Mouse (Mus musculus): ENCODE data around the gene Slc35e1.

- TF ChIP-seq KAT2A (conservative IDR thresholded peaks at IDR 0.05; ENCODE audit: low read depth, low read length) (no peak), CTCF (IDR thresholded peaks at IDR 0.05 in 2 of 3, conservative IDR thresholded peaks at IDR 0.05 in 1 of 3; ENCODE audit: control insufficient read depth in 1 of 3, insufficient read depth in 1 of 3, low read depth in 2 of 3, low read length in 3 of 3, poor library complexity in 1 of 3, severe bottlenecking in 1 of 3) (peak in 2 of 3 experiments; percentile 13 to 29; a peak in 2 of 6 replicates), USF1 (IDR thresholded peaks at IDR 0.05; ENCODE audit: low read depth, low read length) (no peak), CHD1 (IDR thresholded peaks at IDR 0.05; ENCODE audit: low read depth, low read length) (no peak), MXI1 (IDR thresholded peaks at IDR 0.05; ENCODE audit: low read depth, low read length) (no peak), ZMIZ1 (IDR thresholded peaks at IDR 0.05; ENCODE audit: low read depth, low read length) (no peak), EP300 (IDR thresholded peaks at IDR 0.05; ENCODE audit: low read depth in 1 of 2, low read length in 2 of 2) (no peak)
These were observed 38.5 kb downstream of the Slc35e1 start for GRCm38 (mm10) chr8:72453904-72454303.

All from MEL (cell line).